Mouse (Mus musculus) liver, embryonic 14.5 days (tissue): ENCODE measurements around the gene Sema4d.

ENCODE experiments used
- CTCF ChIP-seq: IDR thresholded peaks from 2 replicates; pipeline ENCODE4 v1.5.1; 2016; ENCODE audit warnings: antibody characterized with exemption, low read depth, control low read depth
- EP300 ChIP-seq: IDR thresholded peaks from 2 replicates; pipeline ENCODE4 v1.6.1; 2016; ENCODE audit warnings: antibody characterized with exemption, low read depth

DNA sequence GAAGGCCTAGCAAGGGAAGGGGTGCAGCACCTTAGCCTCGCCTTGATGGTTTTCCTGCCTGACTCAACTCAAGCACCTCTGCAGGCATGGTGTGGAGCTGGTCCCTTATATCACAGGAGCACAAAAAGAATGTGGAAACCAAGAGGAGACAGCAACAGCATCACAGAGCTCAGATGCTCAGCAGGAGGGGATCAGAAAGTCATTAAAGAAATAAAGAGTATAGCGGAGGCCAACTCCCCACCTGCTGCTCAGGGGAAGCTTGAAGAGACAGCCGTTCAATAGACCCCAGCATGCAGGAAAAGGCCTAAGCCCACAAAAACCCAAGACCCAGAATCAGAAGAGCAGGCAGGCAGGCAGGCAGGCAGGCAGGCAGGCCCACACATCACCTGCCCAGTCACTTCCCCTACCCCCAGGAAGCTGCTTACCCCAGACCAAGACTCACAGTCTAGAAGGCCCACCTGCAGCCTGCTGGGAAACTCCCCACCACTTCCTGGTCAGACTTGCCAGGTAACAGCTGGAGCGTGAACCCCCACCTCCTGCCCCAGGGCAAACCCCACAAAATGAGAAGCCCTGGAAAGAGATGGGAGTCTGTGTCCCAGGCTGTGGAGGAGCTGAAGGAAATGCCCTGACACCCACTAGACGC lies 39.6 kb downstream of the Sema4d start:
- TF ChIP-seq CTCF = no peak
- no peak for TF ChIP-seq EP300
